19 mouse cellular contexts compared by ENCODE assay signal in genomic region chr1:69367531-69367930, GRCm38 (mm10).
DNase-seq lines count a peak whose midpoint lies in the region; ATAC-seq and TF ChIP-seq lines count a peak whose summit lies in the region.
"Had no signal": no experiment of that assay in that cellular context is flagged by ENCODE, and none has a peak within 500 bp of the region (broad histone marks: within the 10 kb centered on the region; RNA-seq: fewer than 3 reads in every experiment).

No protein-coding gene starts in this region.

- no peak for TF ChIP-seq CTCF in midbrain, postnatal 0 days (IDR thresholded peaks at IDR 0.05)

- ATAC-seq in midbrain, embryonic 14.5 days (ENCODE audit: low FRiP score, low TSS enrichment) = no peak
- ATAC-seq in midbrain, postnatal 0 days (ENCODE audit: low FRiP score) = no peak
- peak; percentile 56; the same call in 1 of the 2 replicates for ATAC-seq in stomach, embryonic 16.5 days (ENCODE audit: insufficient read depth, low FRiP score)
- ATAC-seq: intestine, postnatal 0 days had no signal

- DNase-seq in adrenal gland, adult (ENCODE audit: inconsistent age in 2 of 2, low spot score in 1 of 2) = peak; percentile 74 to 77
- DNase-seq in adrenal gland, postnatal 4 days (ENCODE audit: low spot score in 2 of 2) = no peak
- peak; percentile 14 for DNase-seq in midbrain, embryonic 14.5 days
- DNase-seq in midbrain, postnatal 0 days (ENCODE audit: low spot score) = no peak
- peak; percentile 68 for DNase-seq in adrenal gland, adult 2 months
- DNase-seq in cerebellum, postnatal 10 days = no peak
- DNase-seq in lung, postnatal 10 days = no peak
- DNase-seq: cerebellum, adult 11 months; cerebellum, postnatal 36 days; heart, adult 11 months; lung, postnatal 14 days had no signal

- H3K9ac ChIP-seq in midbrain, embryonic 14.5 days (replicated peaks; ENCODE audit: low read length) = no peak overlapping the region
- H3K9ac ChIP-seq in midbrain, postnatal 0 days (replicated peaks; ENCODE audit: low read length, poor library complexity, severe bottlenecking) = no peak overlapping the region
- no peak overlapping the region for H3K9ac ChIP-seq in stomach, embryonic 16.5 days (ENCODE audit: low read length)
- H3K9ac ChIP-seq: embryonic facial prominence, embryonic 12.5 days; hindbrain, embryonic 14.5 days; limb, embryonic 12.5 days; liver, embryonic 15.5 days had no signal

- H3K4me3 ChIP-seq in midbrain, embryonic 14.5 days (replicated peaks; ENCODE audit: low read depth, low read length) = no peak overlapping the region
- H3K4me3 ChIP-seq in midbrain, postnatal 0 days (ENCODE audit: low read depth, low read length) = no peak overlapping the region
- H3K4me3 ChIP-seq in stomach, embryonic 16.5 days (replicated peaks; ENCODE audit: low read length) = no peak overlapping the region
- H3K4me3 ChIP-seq: embryonic facial prominence, embryonic 12.5 days; forebrain, embryonic 10.5 days; limb, embryonic 12.5 days; liver, embryonic 15.5 days had no signal

- H3K27me3 ChIP-seq in midbrain, embryonic 14.5 days (ENCODE audit: control insufficient read depth, insufficient read depth, low read length) = no peaks in the 10 kb centered on the region
- no peaks in the 10 kb centered on the region for H3K27me3 ChIP-seq in midbrain, postnatal 0 days (ENCODE audit: insufficient read depth, low read length)
- H3K27me3 ChIP-seq in stomach, embryonic 16.5 days (ENCODE audit: control insufficient read depth, insufficient read depth, low read length) = no peaks in the 10 kb centered on the region
- H3K27me3 ChIP-seq: embryonic facial prominence, embryonic 12.5 days; limb, embryonic 12.5 days; liver, embryonic 15.5 days had no signal

- H3K4me1 ChIP-seq in midbrain, embryonic 14.5 days (ENCODE audit: control insufficient read depth, insufficient read depth, low read length) = no peaks in the 10 kb centered on the region
- no peaks in the 10 kb centered on the region for H3K4me1 ChIP-seq in midbrain, postnatal 0 days (ENCODE audit: insufficient read depth, low read length)
- H3K4me1 ChIP-seq in stomach, embryonic 16.5 days (ENCODE audit: control insufficient read depth, insufficient read depth, low read length) = no peaks in the 10 kb centered on the region
- H3K4me1 ChIP-seq: embryonic facial prominence, embryonic 12.5 days; forebrain, embryonic 10.5 days; limb, embryonic 12.5 days; liver, embryonic 15.5 days had no signal

- H3K4me2 ChIP-seq in midbrain, embryonic 14.5 days (ENCODE audit: low read length) = no peak overlapping the region
- no peak overlapping the region for H3K4me2 ChIP-seq in midbrain, postnatal 0 days (ENCODE audit: low read depth, low read length, poor library complexity, severe bottlenecking)
- H3K4me2 ChIP-seq in stomach, embryonic 16.5 days (ENCODE audit: low read depth, low read length) = no peak overlapping the region
- H3K4me2 ChIP-seq: embryonic facial prominence, embryonic 12.5 days; hindbrain, embryonic 14.5 days; limb, embryonic 12.5 days; liver, embryonic 15.5 days had no signal

- H3K9me3 ChIP-seq in midbrain, embryonic 14.5 days (ENCODE audit: control insufficient read depth, low read length) = no peaks in the 10 kb centered on the region
- no peaks in the 10 kb centered on the region for H3K9me3 ChIP-seq in midbrain, postnatal 0 days (ENCODE audit: low read length)
- no peaks in the 10 kb centered on the region for H3K9me3 ChIP-seq in stomach, embryonic 16.5 days (replicated peaks; ENCODE audit: control insufficient read depth, low read length)
- H3K9me3 ChIP-seq: embryonic facial prominence, embryonic 12.5 days; forebrain, embryonic 10.5 days; limb, embryonic 12.5 days; liver, embryonic 15.5 days had no signal

- no peaks in the 10 kb centered on the region for H3K36me3 ChIP-seq in midbrain, embryonic 14.5 days (ENCODE audit: control insufficient read depth, insufficient read depth, low read length)
- H3K36me3 ChIP-seq in midbrain, postnatal 0 days (ENCODE audit: insufficient read depth, low read length) = no peaks in the 10 kb centered on the region
- no peaks in the 10 kb centered on the region for H3K36me3 ChIP-seq in stomach, embryonic 16.5 days (ENCODE audit: control insufficient read depth, insufficient read depth, low read length)
- H3K36me3 ChIP-seq: embryonic facial prominence, embryonic 12.5 days; forebrain, embryonic 10.5 days; limb, embryonic 12.5 days; liver, embryonic 15.5 days had no signal

- WGBS in midbrain, embryonic 14.5 days = 67% methylated on average over 1 of the region's 1 CpGs
- 54% methylated on average over 1 of the region's 1 CpGs for WGBS in midbrain, postnatal 0 days
- 41% methylated on average over 1 of the region's 1 CpGs for WGBS in stomach, embryonic 16.5 days

- no peak overlapping the region for H3K27ac ChIP-seq in midbrain, embryonic 14.5 days (replicated peaks; ENCODE audit: low read depth, low read length)
- H3K27ac ChIP-seq in midbrain, postnatal 0 days (ENCODE audit: low read depth, low read length) = no peak overlapping the region
- no peak overlapping the region for H3K27ac ChIP-seq in stomach, embryonic 16.5 days (ENCODE audit: low read length)
- H3K27ac ChIP-seq: embryonic facial prominence, embryonic 12.5 days; forebrain, embryonic 10.5 days; hindbrain, embryonic 14.5 days; kidney, postnatal 0 days; limb, embryonic 12.5 days; liver, embryonic 15.5 days had no signal

Comparison
In these comparisons a context has a peak if more than half of its experiments do, and no peak if none do; other contexts are left out.
1. DNase-seq: peak in adrenal gland, adult (2 of 2), midbrain, embryonic 14.5 days (single experiment) and adrenal gland, adult 2 months (single experiment); none in adrenal gland, postnatal 4 days (0 of 2), midbrain, postnatal 0 days (single experiment), cerebellum, postnatal 10 days (0 of 2) and lung, postnatal 10 days (single experiment).